Mouse (Mus musculus) adipocyte (in vitro differentiated cells): ENCODE measurements around the gene Flcn.
A peak's percentile ranks its signal among the peaks of the same experiment; 100 is the strongest.
"Not testable (repeated sequence)": the region's sequence is repeated elsewhere in the genome, so short reads cannot be mapped to it uniquely, and the experiment has no call there.

ENCODE experiments used
- DNase-seq: peaks from one replicate; pipeline ENCODE4 v3.0.0-alpha.2; 2016; ENCODE audit warnings: low spot score

Flcn gene

GRCm38 (mm10) chr11:59809670-59810474, at the start of gene Flcn:
Gene Flcn (minus strand): TSS chr11:59810016.
- peak; percentile 91 for DNase-seq

- no peak for DNase-seq
Measured at GRCm38 (mm10) chr11:59852865-59853264, 43.0 kb upstream of the Flcn start.

- peak; percentile 60 for DNase-seq
Measured at GRCm38 (mm10) chr11:59847891-59848884, 38.4 kb upstream of the Flcn start.

GRCm38 (mm10) chr11:59847131-59847530, 37.3 kb upstream of the Flcn start:
- peak; percentile 66 for DNase-seq

- no peak for DNase-seq
Measured at GRCm38 (mm10) chr11:59846311-59846710, 36.5 kb upstream of the Flcn start.

- peak; percentile 97 for DNase-seq
Measured at GRCm38 (mm10) chr11:59839459-59840126, 29.8 kb upstream of the Flcn start, which contains the start of gene Cops3. Gene Cops3 (minus strand): TSS chr11:59839838.

- peak; percentile 95 for DNase-seq
Measured at GRCm38 (mm10) chr11:59839008-59839458, 29.2 kb upstream of the Flcn start, which contains the start of gene Nt5m. Gene Nt5m (plus strand): TSS chr11:59839447.

GRCm38 (mm10) chr11:59838426-59838825, 28.6 kb upstream of the Flcn start:
- no peak for DNase-seq

- DNase-seq = not testable (repeated sequence)
Measured at GRCm38 (mm10) chr11:59837789-59838188, 28.0 kb upstream of the Flcn start.

- DNase-seq = no peak
Measured at GRCm38 (mm10) chr11:59821625-59822024, 11.8 kb upstream of the Flcn start.

GRCm38 (mm10) chr11:59817916-59818315, 8.1 kb upstream of the Flcn start:
- DNase-seq = no peak

GRCm38 (mm10) chr11:59815482-59816065, 5.8 kb upstream of the Flcn start:
- no peak for DNase-seq

GRCm38 (mm10) chr11:59814936-59815335, 5.1 kb upstream of the Flcn start:
- no peak for DNase-seq

- no peak for DNase-seq
Measured at GRCm38 (mm10) chr11:59814311-59814710, 4.5 kb upstream of the Flcn start.

- no peak for DNase-seq
Measured at GRCm38 (mm10) chr11:59813276-59813675, 3.5 kb upstream of the Flcn start.

- peak; percentile 45 for DNase-seq
Measured at GRCm38 (mm10) chr11:59811211-59811610, 1.4 kb upstream of the Flcn start.

- DNase-seq = no peak
Measured at GRCm38 (mm10) chr11:59810480-59811158, 803 bp upstream of the Flcn start.

GRCm38 (mm10) chr11:59809071-59809669, 646 bp downstream of the Flcn start:
- DNase-seq = peak; percentile 90

GRCm38 (mm10) chr11:59808170-59808960, 1.5 kb downstream of the Flcn start:
- peak; percentile 23 for DNase-seq

GRCm38 (mm10) chr11:59805656-59806055, 4.2 kb downstream of the Flcn start:
- no peak for DNase-seq
